Mouse (Mus musculus) stomach, postnatal 0 days (tissue): ENCODE measurements around the gene Nrip1.
"Not testable (repeated sequence)": the region's sequence is repeated elsewhere in the genome, so short reads cannot be mapped to it uniquely, and the experiment has no call there.

Experiments used
- CTCF ChIP-seq: IDR thresholded peaks from 2 replicates; pipeline ENCODE4 v1.5.1; 2016; ENCODE audit warnings: antibody characterized with exemption, low read depth, mild to moderate bottlenecking, moderate library complexity
- EP300 ChIP-seq: optimal IDR thresholded peaks from 2 replicates; pipeline ENCODE3; 2016; ENCODE audit warnings: antibody characterized with exemption

- not testable (repeated sequence) for TF ChIP-seq CTCF, EP300
Measured at GRCm38 (mm10) chr16:76403305-76403704, 29.7 kb upstream of the Nrip1 start.
